ENCODE assay signal across 16 mouse cellular contexts in genomic region chr4:128646762-128647161, GRCm38 (mm10). TPM values are rescaled to one million over a fixed set of nuclear protein-coding genes. Genes with fewer than 3 reads are reported as not detected.
"Had no signal": no experiment of that assay in that cellular context is flagged by ENCODE, and none has a peak within 500 bp of the region (broad histone marks: within the 10 kb centered on the region; RNA-seq: fewer than 3 reads in every experiment).

No protein-coding gene starts in this region.

- H3K9ac ChIP-seq: limb, embryonic 12.5 days; liver, embryonic 14.5 days; neural tube, embryonic 15.5 days had no signal

- H3K27ac ChIP-seq: limb, embryonic 12.5 days; liver, embryonic 14.5 days; midbrain, embryonic 10.5 days; neural tube, embryonic 15.5 days; stomach, postnatal 0 days had no signal

- ATAC-seq: intestine, embryonic 16.5 days had no signal

- H3K4me3 ChIP-seq: limb, embryonic 12.5 days; midbrain, embryonic 10.5 days; myocyte; neural tube, embryonic 15.5 days had no signal

- DNase-seq: kidney, postnatal 25 days; layer of hippocampus, adult 9-11 months; layer of hippocampus, postnatal 36 days; lung, adult 2 months; lung, postnatal 4 days; midbrain, embryonic 14.5 days; right cerebral cortex, adult 18-20 months; right cerebral cortex, postnatal 25 days; thymus, postnatal 4 days had no signal

- H3K4me2 ChIP-seq: limb, embryonic 12.5 days; neural tube, embryonic 15.5 days had no signal

- H3K9me3 ChIP-seq: limb, embryonic 12.5 days; midbrain, embryonic 10.5 days; neural tube, embryonic 15.5 days had no signal

- H3K27me3 ChIP-seq: limb, embryonic 12.5 days; neural tube, embryonic 15.5 days had no signal

- H3K36me3 ChIP-seq: limb, embryonic 12.5 days; midbrain, embryonic 10.5 days; neural tube, embryonic 15.5 days had no signal

RNA-seq across cellular contexts. Expression of gene Tlr12, which starts 28.3 kb away (rescaled TPM):
- polyA plus RNA-seq: myocyte had no signal
